Mouse (Mus musculus) CD4-positive, CD25-positive, alpha-beta regulatory T cell, adult 2 months (primary cell): ENCODE data around the gene Stoml1.
"Not testable (repeated sequence)": the region's sequence is repeated elsewhere in the genome, so short reads cannot be mapped to it uniquely, and the experiment has no call there.

Experiments
- DNase-seq: peaks from one replicate; pipeline ENCODE4 v3.0.0-alpha.2; 2012; ENCODE audit warnings: low read depth, low spot score

Stoml1 gene

GRCm38 (mm10) chr9:58241780-58242485 is 11.0 kb upstream of the Stoml1 start:
- DNase-seq: no peak

- DNase-seq: no peak
Observed at GRCm38 (mm10) chr9:58242696-58243095, 10.3 kb upstream of the Stoml1 start.

GRCm38 (mm10) chr9:58243696-58244095 is 9.3 kb upstream of the Stoml1 start:
- no peak for DNase-seq

GRCm38 (mm10) chr9:58246083-58246591 is 6.8 kb upstream of the Stoml1 start:
- no peak for DNase-seq

- DNase-seq: peak; percentile 90
Observed at GRCm38 (mm10) chr9:58247064-58247759, 5.8 kb upstream of the Stoml1 start.

GRCm38 (mm10) chr9:58248746-58249413 is 4.1 kb upstream of the Stoml1 start:
- DNase-seq: no peak

- DNase-seq: peak; percentile 79
Observed at GRCm38 (mm10) chr9:58249592-58250192, 3.3 kb upstream of the Stoml1 start, which contains the start of gene Pml. Gene Pml, minus strand, starts transcription at chr9:58249786.

- no peak for DNase-seq
Observed at GRCm38 (mm10) chr9:58250322-58250721, 2.6 kb upstream of the Stoml1 start.

GRCm38 (mm10) chr9:58250730-58251129 is 2.2 kb upstream of the Stoml1 start:
- DNase-seq: not testable (repeated sequence)

GRCm38 (mm10) chr9:58253805-58254122 is 800 bp downstream of the Stoml1 start:
- DNase-seq: not testable (repeated sequence)

- no peak for DNase-seq
Observed at GRCm38 (mm10) chr9:58255105-58255504, 2.1 kb downstream of the Stoml1 start.

GRCm38 (mm10) chr9:58255704-58256685 is 3.0 kb downstream of the Stoml1 start:
- DNase-seq: no peak

- DNase-seq: no peak
Observed at GRCm38 (mm10) chr9:58262507-58262906, 9.5 kb downstream of the Stoml1 start.

GRCm38 (mm10) chr9:58265368-58265767 is 12.4 kb downstream of the Stoml1 start:
- DNase-seq: no peak

- DNase-seq: no peak
Observed at GRCm38 (mm10) chr9:58266571-58267011, 13.6 kb downstream of the Stoml1 start.

- DNase-seq: no peak
Observed at GRCm38 (mm10) chr9:58267046-58267445, 14.1 kb downstream of the Stoml1 start.

- DNase-seq: peak; percentile 87
Observed at GRCm38 (mm10) chr9:58268384-58269313, 15.7 kb downstream of the Stoml1 start.

- no peak for DNase-seq
Observed at GRCm38 (mm10) chr9:58270081-58270480, 17.1 kb downstream of the Stoml1 start.

GRCm38 (mm10) chr9:58271109-58271508 is 18.1 kb downstream of the Stoml1 start:
- peak; percentile 68 for DNase-seq

- not testable (repeated sequence) for DNase-seq
Observed at GRCm38 (mm10) chr9:58271551-58271950, 18.6 kb downstream of the Stoml1 start.
